Mouse (Mus musculus): ENCODE measurements at regions not wholly inside any gene's neighbourhood (a gene's known extent, or its start where the extent isn't known, plus 50 kb on each side); places are given as distances from the start of the nearest gene placed in this dataset.

- Histone ChIP-seq H3K27ac (ENCODE audit: insufficient read depth, low read depth) (no peak overlapping the region), H3K9me3 (replicated peaks; ENCODE audit: low read length) (no peaks in the 10 kb centered on the region), H3K79me2 (replicated peaks; ENCODE audit: control insufficient read depth, extremely low read depth, insufficient read depth, poor library complexity, severe bottlenecking) (no peaks in the 10 kb centered on the region), H3K36me3 (replicated peaks in 1 of 2; ENCODE audit: control insufficient read depth in 1 of 2, insufficient read depth in 1 of 2, low read length in 1 of 2) (no peaks in the 10 kb centered on the region), H3K27me3 (replicated peaks) (no peaks in the 10 kb centered on the region), H3K4me1 (ENCODE audit: control insufficient read depth in 1 of 2, insufficient read depth in 2 of 2) (peaks cover 0 to 14% of the 10 kb centered on the region in 2 experiments; a peak in 2 of 4 replicates), H3K4me3 (replicated peaks in 1 of 3; ENCODE audit: low read depth in 2 of 3, low read length in 2 of 3, poor library complexity in 1 of 3) (no peak overlapping the region), H3K9ac (ENCODE audit: insufficient read depth, low read depth) (no peak overlapping the region), H3K4me2 (ENCODE audit: insufficient read depth, low read depth, poor library complexity, severe bottlenecking) (no peak overlapping the region)
- in situ Hi-C loops (cut with MboI; ENCODE audit: low pct_ligation_motif_present, low pct_unique_long_range_greater_than_20kb, low sequenced_read_pairs), result loop anchor here (25.0 kb wide), 1 partner anchor 222 kb away; no protein-coding TSS in a partner anchor
- DNase-seq (ENCODE audit: extremely low read depth), result no peak
- TF ChIP-seq USF1 (IDR thresholded peaks at IDR 0.05; ENCODE audit: low read depth, low read length) (no peak), UBTF (IDR thresholded peaks at IDR 0.05; ENCODE audit: low read depth, low read length) (no peak), IRF4 (IDR thresholded peaks at IDR 0.05; ENCODE audit: low read depth, low read length) (no peak), USF2 (conservative IDR thresholded peaks at IDR 0.05; ENCODE audit: low read depth, low read length) (no peak), POLR2A (IDR thresholded peaks at IDR 0.05; ENCODE audit: low read depth, low read length) (no peak)
- dilution Hi-C loops (cut with MboI; ENCODE audit: extremely low pct_ligation_motif_present, extremely low pct_unique_long_range_greater_than_20kb, low sequenced_read_pairs), result no loop called here
These were observed 298.4 kb downstream of the Ets1 start for GRCm38 (mm10) chr9:32934436-32934835.

GRCm38 (mm10) chr9:32936462-32936861 lies 300.4 kb downstream of the Ets1 start:
- in situ Hi-C loops (cut with MboI; ENCODE audit: low pct_ligation_motif_present, low pct_unique_long_range_greater_than_20kb, low sequenced_read_pairs) (loop anchor here (25.0 kb wide), 1 partner anchor 224 kb away; no protein-coding TSS in a partner anchor), dilution Hi-C loops (cut with MboI; ENCODE audit: extremely low pct_ligation_motif_present, extremely low pct_unique_long_range_greater_than_20kb, low sequenced_read_pairs) (no loop called here)
- peaks cover 3 to 21% of the 10 kb centered on the region in 2 experiments; a peak in 3 of 4 replicates for H3K4me1 ChIP-seq (ENCODE audit: control insufficient read depth in 1 of 2, insufficient read depth in 2 of 2)
- H3K4me3 ChIP-seq (replicated peaks in 1 of 3; ENCODE audit: low read depth in 2 of 3, low read length in 2 of 3, poor library complexity in 1 of 3), result no peak overlapping the region
- TF ChIP-seq PAX5 (IDR thresholded peaks at IDR 0.05; ENCODE audit: low read length) (no peak), E2F4 (IDR thresholded peaks at IDR 0.05; ENCODE audit: insufficient replicate concordance, low read depth, low read length) (no peak), USF2 (conservative IDR thresholded peaks at IDR 0.05; ENCODE audit: low read depth, low read length) (no peak), CHD2 (IDR thresholded peaks at IDR 0.05; ENCODE audit: low read length) (no peak), MEF2A (IDR thresholded peaks at IDR 0.05; ENCODE audit: borderline replicate concordance, low read depth, low read length) (no peak), IRF4 (IDR thresholded peaks at IDR 0.05; ENCODE audit: low read depth, low read length) (no peak), POLR2AphosphoS2 (IDR thresholded peaks at IDR 0.05; ENCODE audit: low read depth, low read length) (no peak), UBTF (IDR thresholded peaks at IDR 0.05; ENCODE audit: low read depth, low read length) (no peak), NELFE (IDR thresholded peaks at IDR 0.05; ENCODE audit: low read depth, low read length) (no peak), ELF1 (IDR thresholded peaks at IDR 0.05; ENCODE audit: low read depth, low read length) (no peak), MAFK (IDR thresholded peaks at IDR 0.05; ENCODE audit: insufficient replicate concordance, low read length) (no peak), POLR2A (IDR thresholded peaks at IDR 0.05; ENCODE audit: low read depth, low read length) (no peak), MYC (IDR thresholded peaks at IDR 0.05; ENCODE audit: low read depth, low read length) (no peak), RCOR1 (conservative IDR thresholded peaks at IDR 0.05; ENCODE audit: low read depth, low read length) (no peak)
- no peaks in the 10 kb centered on the region for H3K79me2 ChIP-seq (replicated peaks; ENCODE audit: control insufficient read depth, extremely low read depth, insufficient read depth, poor library complexity, severe bottlenecking)
- H3K9me3 ChIP-seq (replicated peaks; ENCODE audit: low read length), result no peaks in the 10 kb centered on the region
- no peak overlapping the region for H3K9ac ChIP-seq (ENCODE audit: insufficient read depth, low read depth)
- no peaks in the 10 kb centered on the region for H3K36me3 ChIP-seq (replicated peaks in 1 of 2; ENCODE audit: control insufficient read depth in 1 of 2, insufficient read depth in 1 of 2, low read length in 1 of 2)
- H3K27me3 ChIP-seq (replicated peaks), result no peaks in the 10 kb centered on the region
- H3K4me2 ChIP-seq (ENCODE audit: insufficient read depth, low read depth, poor library complexity, severe bottlenecking), result no peak overlapping the region
- H3K27ac ChIP-seq (ENCODE audit: insufficient read depth, low read depth), result no peak overlapping the region
- DNase-seq (ENCODE audit: extremely low read depth), result no peak
